Mouse (Mus musculus) urinary bladder, adult 18-20 months (tissue): ENCODE data around the gene Arvcf.
A peak's percentile ranks its signal among the peaks of the same experiment; 100 is the strongest.

Source experiments
- DNase-seq, 2 experiments: peaks; one replicate each; pipeline ENCODE4 v3.0.0; 2022; ENCODE audit warnings: low spot score in 2 of 2, mixed read lengths in 2 of 2

Arvcf gene

DNA sequence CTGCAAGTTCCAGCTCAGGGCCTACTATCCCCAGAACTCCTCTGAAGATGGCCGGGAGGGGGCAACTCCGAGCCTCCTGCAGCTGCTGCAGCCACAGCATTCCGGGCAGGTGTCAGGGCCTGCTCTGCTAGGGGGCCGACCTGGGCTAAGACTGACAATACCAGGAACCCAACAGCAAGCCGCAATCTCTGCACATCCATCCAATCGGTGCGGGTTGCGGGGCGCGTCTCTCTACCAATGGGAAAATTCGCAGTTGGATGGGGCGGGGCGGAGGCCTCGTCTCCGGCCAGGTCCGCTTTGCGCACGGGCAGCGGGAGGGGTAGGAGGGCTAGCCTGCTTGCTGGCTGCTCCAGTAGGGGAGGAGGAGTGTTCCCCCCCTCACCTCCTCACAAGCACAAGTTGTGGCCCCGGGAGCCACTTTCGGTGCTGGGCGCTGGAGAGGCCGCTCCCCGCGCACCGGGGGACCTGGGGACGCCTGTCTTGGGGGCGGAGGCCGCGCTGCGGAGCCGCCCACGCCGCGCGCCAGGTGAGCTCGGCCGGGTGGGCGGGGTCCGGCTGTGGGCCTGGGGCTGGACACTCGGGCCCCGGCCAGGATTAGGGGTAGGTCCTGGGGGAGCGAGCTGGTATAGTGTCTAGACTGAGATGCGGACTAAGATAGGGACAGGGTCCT is at the start of gene Arvcf, which contains the start of gene Tango2:
Arvcf (plus strand) TSS at position 252 of the 670 bp plus-strand sequence.
Tango2 (minus strand) TSS at position 173 of the 670 bp plus-strand sequence.
- peak; percentile 87 to 91 for DNase-seq

GRCm38 (mm10) chr16:18308159-18308558 is 39.8 kb upstream of the Arvcf start:
- no peak for DNase-seq

DNA sequence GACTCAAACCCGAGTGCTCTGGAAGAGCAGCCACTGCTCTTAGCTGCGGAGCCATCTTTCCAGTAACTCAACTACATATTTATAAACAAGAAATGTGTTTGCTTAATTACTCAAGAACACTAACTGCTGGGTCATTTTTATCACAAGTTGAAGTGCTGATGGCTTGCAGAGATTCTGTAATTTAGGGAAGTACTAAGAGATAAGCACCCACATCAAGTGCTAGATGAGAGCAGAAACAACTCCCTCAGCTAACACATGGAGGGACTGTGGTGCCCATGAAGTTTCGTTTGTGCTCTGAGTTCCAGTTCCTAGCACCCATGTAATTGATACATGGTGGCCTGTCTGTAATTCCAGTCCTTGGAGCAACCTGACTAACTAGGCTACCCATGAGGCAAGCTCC is 29.0 kb upstream of the Arvcf start:
- DNase-seq = no peak

DNA sequence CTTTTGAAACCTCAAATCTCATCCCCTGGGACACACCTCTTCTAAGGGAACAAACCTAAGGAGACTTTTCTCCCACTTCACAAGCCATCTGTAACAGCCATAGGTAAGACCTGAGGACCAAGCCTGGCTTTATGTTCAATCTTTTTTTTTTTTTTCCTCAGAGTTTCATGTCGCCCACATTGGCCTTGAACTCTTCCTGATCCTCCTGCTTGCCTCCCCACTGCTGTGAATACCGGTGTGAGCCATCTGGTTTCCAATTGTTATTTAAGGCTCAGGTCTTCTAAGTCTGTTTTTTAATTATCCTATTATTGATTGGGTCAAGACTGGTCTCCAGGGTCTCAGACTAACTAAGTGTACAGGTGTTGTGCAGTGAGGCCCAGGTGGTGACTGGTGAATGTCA is 26.5 kb upstream of the Arvcf start:
- DNase-seq = no peak

DNA sequence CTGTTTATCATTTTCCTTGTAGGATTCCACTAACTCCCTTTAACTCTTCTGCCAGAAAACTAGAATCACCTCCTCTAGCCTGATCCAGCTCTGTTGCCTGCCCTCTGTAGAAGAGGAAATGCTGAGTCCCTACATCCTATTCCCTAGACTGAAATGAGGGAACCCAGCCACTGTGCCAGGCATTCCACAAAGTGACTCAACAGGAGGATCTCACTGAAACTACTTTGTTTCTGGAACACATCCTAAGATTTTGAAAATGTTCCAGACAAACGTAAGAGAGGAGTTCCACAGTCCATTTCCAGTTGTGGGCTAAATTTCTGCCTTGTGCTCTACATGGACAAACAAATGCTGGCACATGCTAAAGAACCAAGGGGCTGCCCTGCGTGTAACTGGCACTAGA is 24.5 kb upstream of the Arvcf start:
- DNase-seq = no peak

- DNase-seq = no peak
Measured at GRCm38 (mm10) chr16:18324031-18324430, 24.0 kb upstream of the Arvcf start.

- DNase-seq = no peak
Measured at GRCm38 (mm10) chr16:18325741-18326140, 22.2 kb upstream of the Arvcf start.

- no peak for DNase-seq
Measured at GRCm38 (mm10) chr16:18327936-18328335, 20.0 kb upstream of the Arvcf start.

GRCm38 (mm10) chr16:18328524-18328923 is 19.5 kb upstream of the Arvcf start:
- DNase-seq = no peak

- DNase-seq = no peak
Measured at GRCm38 (mm10) chr16:18333976-18334375, 14.0 kb upstream of the Arvcf start.

DNA sequence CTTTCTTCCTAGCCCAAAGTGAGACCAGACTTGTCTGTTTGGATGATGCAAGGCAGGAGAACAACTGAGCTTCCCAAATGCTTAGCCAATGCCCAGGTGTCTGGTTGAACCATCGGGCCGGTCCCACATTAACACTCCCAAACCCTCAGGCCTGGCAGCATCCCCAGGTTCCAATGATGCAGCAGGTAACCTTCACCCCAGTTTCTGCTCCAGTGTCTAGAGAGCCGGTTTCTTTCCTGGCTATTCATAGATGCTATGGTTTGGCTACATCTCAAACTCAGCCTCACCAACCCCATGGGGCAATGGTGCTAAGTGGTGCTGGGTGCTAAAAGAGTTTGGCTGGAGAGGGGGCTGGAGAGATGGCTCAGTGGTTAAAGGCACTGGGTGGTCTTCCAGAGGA is 12.0 kb upstream of the Arvcf start:
- no peak for DNase-seq

DNA sequence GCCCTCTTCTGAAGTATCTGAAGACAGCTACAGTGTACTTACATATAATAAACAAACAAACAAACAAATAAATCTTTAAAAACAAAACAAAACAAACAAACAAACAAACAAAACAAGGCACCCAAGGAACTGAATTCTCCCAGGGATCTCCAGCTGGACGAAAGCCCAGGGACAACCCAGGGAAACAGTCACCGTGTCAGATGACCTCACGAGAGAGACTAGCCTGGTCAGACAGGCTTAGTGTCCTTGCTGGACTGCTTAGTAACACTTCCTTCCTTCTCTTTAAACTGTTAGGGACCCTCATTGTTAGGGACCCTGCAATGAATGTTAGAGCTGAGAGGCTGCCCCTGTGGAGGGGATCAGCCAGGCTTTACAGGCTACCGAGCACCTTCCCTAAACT is 10.7 kb upstream of the Arvcf start:
- no peak for DNase-seq

DNA sequence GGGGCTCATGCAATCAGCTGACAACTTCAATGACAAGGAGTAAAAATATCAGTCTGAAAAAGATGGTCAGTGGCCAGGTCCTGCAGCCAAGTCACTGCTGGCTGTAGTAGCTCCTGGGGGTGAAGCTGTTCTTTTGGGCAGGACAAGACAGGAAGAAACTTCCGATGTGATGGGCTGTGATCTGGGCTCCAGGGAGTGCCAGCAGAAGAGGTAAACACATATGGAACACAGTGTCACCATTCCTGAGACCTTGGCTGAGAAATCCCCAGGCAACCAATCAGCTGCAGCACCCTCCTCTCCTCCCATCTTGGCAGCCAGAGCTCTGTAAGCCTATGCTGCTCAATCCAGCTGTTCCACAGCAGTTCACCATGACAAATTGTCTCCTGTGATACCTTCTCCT is 8.1 kb upstream of the Arvcf start:
- no peak for DNase-seq

DNA sequence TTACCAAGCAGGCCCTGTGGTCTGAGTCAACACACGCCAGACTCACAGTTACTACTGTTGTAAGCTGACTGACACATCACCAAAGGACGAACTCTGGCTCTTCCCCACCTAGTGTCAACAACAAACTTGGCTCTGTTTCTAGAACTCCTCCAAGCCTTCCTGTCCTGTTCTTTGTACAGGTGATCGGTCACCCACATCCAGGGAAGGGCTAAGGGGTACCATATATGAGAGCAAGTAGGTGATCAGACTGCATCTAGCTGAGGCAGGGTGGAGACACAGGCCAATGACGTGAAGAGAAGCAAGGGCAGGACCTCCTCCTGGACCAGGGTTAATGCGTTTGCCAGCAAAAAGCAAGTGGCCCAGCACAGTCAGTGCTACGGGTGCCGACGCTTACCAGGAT is 6.4 kb upstream of the Arvcf start:
- no peak for DNase-seq

DNA sequence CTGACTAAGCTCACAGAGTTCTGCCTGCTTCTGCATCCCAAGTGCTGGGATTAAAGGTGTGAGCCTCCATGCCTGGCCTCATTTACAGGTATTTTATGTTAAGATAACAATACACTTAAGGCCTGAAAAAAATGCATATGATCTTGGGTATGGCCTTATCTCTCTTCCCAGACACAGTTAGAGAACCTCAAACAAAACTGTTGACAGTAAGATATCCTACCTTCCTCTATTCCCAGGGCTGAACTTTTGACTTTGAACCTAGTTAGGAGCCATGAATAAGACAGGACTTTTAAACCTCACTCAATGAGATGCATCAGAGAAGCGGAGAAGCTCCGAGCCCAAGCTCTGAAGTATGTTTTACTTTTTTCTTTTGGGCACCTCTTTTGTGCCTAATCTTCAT is 5.9 kb upstream of the Arvcf start:
- no peak for DNase-seq

- DNase-seq = peak in 1 of 2 experiments; percentile 18
Measured at GRCm38 (mm10) chr16:18342650-18343570, 5.1 kb upstream of the Arvcf start.

DNA sequence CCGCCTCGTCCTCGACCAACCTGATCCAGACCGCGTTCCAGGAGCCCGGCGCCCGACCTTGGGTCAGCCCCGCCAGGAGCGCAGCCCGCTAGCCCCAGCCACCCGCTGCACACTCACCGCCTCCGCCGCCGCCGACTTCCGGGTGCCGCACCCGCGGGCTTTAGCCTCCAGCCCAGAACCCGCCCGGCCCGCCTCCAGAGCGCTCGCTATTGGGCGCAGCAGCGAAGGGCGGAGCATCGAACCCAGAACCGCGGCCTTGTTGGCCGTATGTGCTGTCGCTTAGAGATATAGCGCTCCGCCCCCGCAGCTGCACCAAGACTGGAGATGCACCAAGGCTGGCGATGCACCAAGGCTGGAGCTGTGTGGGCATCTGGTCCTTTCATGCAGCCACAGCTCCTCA is 4.2 kb upstream of the Arvcf start:
- peak; percentile 91 to 95 for DNase-seq

DNA sequence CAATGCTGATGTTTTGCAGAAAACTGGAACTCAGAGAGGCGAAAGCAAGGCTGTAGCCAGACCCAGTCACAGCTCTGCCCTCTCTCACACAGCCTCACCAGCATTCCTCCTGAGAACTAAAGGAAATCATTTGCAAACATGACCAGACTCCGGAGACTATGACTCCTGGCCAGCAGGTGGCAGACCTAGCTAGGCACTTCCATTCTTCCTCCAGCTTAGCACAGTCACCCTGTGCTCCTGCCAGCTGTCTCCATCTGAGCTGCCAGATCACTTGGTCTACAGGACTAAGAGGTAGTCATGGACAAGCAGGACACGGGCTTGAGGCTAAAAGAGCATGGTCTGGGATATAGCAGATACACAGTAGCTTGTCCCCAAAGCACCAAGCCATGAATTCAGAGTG is 2.7 kb upstream of the Arvcf start:
- peak; percentile 67 to 70 for DNase-seq

- no peak for DNase-seq
Measured at GRCm38 (mm10) chr16:18348601-18349175, 706 bp downstream of the Arvcf start.

DNA sequence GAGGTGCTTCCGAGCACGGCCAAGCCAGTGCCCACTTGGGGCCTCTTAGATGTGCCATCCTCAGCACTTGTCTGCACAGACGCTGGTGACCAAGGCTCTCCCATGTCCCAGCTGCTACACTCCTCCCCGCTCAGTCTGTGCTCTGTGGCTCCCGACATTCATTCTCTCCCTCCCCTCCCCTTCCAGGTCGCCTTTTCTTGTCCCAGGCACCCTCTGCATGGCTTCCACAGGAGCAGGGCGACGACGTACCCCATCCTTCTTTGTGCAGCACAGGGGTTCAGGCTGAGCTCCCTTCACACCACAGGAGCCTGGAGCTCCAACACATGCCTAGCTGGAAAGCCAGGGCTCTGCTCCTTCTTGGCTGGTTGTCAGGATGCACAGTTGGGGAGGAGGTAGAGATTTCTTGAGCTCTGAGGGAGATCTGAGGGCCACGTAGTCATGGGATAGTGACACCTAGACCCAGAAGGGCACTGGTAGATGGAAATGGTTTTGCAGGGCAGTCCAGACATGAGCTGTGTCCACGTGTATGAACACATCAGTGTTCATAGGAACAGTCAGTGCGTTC is 1.9 kb downstream of the Arvcf start:
- DNase-seq = no peak

DNA sequence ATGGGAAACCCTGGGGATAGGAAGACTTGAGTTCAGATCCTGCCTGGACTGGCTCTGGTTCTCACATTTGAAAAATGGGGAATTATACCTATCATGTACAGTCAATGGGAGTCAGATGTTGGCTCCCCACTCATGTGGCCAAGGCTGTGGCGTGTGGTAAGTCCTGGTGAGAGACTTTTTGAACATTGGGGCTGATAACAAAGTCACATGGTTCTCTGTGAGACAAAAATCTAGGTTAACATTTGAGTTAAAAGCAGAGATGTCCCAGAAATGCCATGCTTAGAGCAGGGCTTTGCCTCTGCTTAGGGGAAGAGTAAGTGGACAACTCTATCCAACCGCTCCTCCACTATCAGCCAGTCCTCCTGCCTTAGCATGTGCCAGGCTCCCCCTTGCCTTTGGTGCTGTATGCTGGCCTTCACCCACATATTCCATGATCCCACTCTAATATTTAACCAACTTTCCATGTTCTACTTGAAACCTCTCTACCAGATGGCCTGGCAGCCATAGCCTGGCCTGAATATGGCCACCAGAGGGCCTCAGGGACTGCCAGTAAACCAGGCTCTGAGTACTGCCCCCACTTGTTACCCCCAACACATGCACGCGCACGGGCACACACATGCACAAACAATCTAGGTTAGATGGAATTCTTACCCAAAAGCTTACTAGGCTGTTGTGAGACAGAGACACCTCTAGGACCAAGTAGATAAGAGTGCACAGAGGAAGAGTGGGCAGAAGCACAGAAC is 3.5 kb downstream of the Arvcf start:
- DNase-seq = peak in 1 of 2 experiments; percentile 29

- no peak for DNase-seq
Measured at GRCm38 (mm10) chr16:18353106-18353505, 5.1 kb downstream of the Arvcf start.
